Mouse (Mus musculus) CH12F3 (cell line): Measurements from ENCODE around the gene Sept9.
"Not testable (repeated sequence)": the region's sequence is repeated elsewhere in the genome, so short reads cannot be mapped to it uniquely, and the experiment has no call there.

Experiments used
- in situ Hi-C: fragments of 300-500 bp; cut with MboI; formaldehyde crosslinking; loops from 2 replicates; pipeline ENCODE4 v1.14.3; 2020; ENCODE audit warnings: low sequenced_read_pairs

Gene Sept9

GRCm38 (mm10) chr11:117322730-117323579 lies 123.5 kb downstream of the Sept9 start:
- in situ Hi-C loops: no loop called here

GRCm38 (mm10) chr11:117323976-117324574 lies 124.6 kb downstream of the Sept9 start:
- in situ Hi-C loops: no loop called here

GRCm38 (mm10) chr11:117324718-117325117 lies 125.3 kb downstream of the Sept9 start:
- in situ Hi-C loops: not testable (repeated sequence)

- in situ Hi-C loops: no loop called here
Observed at GRCm38 (mm10) chr11:117325131-117325467, 125.6 kb downstream of the Sept9 start.

- in situ Hi-C loops: no loop called here
Observed at GRCm38 (mm10) chr11:117325468-117326139, 126.1 kb downstream of the Sept9 start.

- in situ Hi-C loops: no loop called here
Observed at GRCm38 (mm10) chr11:117326140-117326725, 126.8 kb downstream of the Sept9 start.

GRCm38 (mm10) chr11:117326867-117327600 lies 127.6 kb downstream of the Sept9 start:
- in situ Hi-C loops: no loop called here

GRCm38 (mm10) chr11:117327633-117328032 lies 128.2 kb downstream of the Sept9 start:
- in situ Hi-C loops: no loop called here

- in situ Hi-C loops: no loop called here
Observed at GRCm38 (mm10) chr11:117330076-117330950, 130.9 kb downstream of the Sept9 start.

- in situ Hi-C loops: no loop called here
Observed at GRCm38 (mm10) chr11:117330951-117331254, 131.4 kb downstream of the Sept9 start.

- in situ Hi-C loops: no loop called here
Observed at GRCm38 (mm10) chr11:117331361-117332241, 132.1 kb downstream of the Sept9 start.

GRCm38 (mm10) chr11:117332242-117333149 lies 133.0 kb downstream of the Sept9 start:
- in situ Hi-C loops: no loop called here

- in situ Hi-C loops: no loop called here
Observed at GRCm38 (mm10) chr11:117333150-117333715, 133.8 kb downstream of the Sept9 start.

GRCm38 (mm10) chr11:117334101-117334500 lies 134.6 kb downstream of the Sept9 start:
- in situ Hi-C loops: no loop called here

GRCm38 (mm10) chr11:117335146-117335545 lies 135.7 kb downstream of the Sept9 start:
- in situ Hi-C loops: no loop called here

GRCm38 (mm10) chr11:117336081-117336788 lies 136.8 kb downstream of the Sept9 start:
- in situ Hi-C loops: no loop called here

- in situ Hi-C loops: no loop called here
Observed at GRCm38 (mm10) chr11:117337749-117338148, 138.3 kb downstream of the Sept9 start.
